Mouse (Mus musculus) neutrophil, adult 83 days (primary cell): ENCODE results near the gene Dach1. TPM values are rescaled to one million over a fixed set of nuclear protein-coding genes. Genes with fewer than 3 reads are reported as not detected.

Experiments used
- total RNA-seq, 2 experiments: library from RNA; stranded (reverse); gene quantifications; one replicate each; pipeline ENCODE4 v1.2.4; 2023

Gene Dach1
- total RNA-seq = 10 to 100 TPM; 31.6 to 36.3 TPM

DNA sequence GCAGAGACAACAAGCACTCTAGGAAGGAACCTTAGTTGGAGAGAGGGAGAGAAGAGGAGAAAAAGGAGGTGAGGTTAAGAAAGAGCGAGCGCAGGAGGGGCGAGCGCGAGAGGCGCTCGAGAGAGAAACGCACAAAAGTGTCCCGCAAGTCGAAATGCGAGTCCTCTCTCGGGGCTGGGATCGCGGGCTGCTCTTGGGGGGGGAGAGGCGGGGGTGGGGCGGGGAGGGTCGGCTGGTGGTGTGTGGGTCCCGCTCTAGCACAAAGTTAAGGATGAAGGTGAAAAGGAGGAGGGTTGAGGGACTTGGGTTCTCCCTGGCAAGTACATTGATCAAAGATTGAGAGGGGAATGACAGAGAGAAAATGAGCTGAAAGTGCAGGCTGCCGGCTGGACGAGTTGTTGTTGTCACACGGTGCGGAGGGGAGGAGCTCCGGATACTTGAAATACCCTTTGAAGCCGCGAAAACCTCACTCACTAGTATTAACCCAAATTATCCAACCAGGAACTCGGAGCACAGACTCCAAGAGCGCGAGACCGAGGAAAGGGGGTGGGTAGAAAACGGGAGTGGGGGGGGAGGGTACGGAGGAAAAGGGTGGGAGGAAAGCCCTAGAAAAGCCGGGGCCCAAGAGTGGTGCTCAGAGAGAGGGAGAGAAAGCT lies at the start of gene Dach1:
TSS of gene Dach1 (minus strand) at position 345 of the 656 bp plus-strand sequence.

